Mouse (Mus musculus) cerebellum, adult 11 months (tissue): ENCODE results near the gene Stk10.

Experiments
- DNase-seq: peaks from one replicate; pipeline ENCODE4 v3.0.0; 2022

Stk10 gene

GRCm38 (mm10) chr11:32642249-32642876, 109.3 kb downstream of the Stk10 start, which contains the start of gene Fbxw11:
Gene Fbxw11 (plus strand): TSS chr11:32642724.
- peak; percentile 95 for DNase-seq

- peak; percentile 66 for DNase-seq
These were observed 110.1 kb downstream of the Stk10 start for GRCm38 (mm10) chr11:32642899-32643886.

DNA sequence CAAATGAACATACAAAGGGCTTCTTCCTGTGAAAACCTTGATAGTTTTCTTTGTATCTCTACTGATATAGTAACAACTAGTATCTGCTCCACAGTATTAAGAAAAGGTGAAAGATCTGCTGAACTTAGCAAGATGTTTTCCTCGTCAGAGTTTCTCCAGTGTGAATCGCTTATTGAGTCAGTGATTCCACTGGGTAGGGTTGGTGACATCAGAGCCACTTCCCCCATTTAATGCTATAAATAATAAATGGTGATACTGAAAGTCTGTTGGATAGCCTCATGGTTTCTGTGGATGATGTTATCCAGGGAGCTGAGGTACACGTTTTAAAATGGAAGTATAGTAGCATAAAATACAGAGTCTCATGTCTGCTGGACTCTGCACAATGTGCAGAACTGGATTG, 110.9 kb downstream of the Stk10 start:
- no peak for DNase-seq

GRCm38 (mm10) chr11:32647265-32647664, 114.2 kb downstream of the Stk10 start:
- DNase-seq = no peak

GRCm38 (mm10) chr11:32650236-32650749, 117.2 kb downstream of the Stk10 start:
- DNase-seq = no peak

GRCm38 (mm10) chr11:32650893-32651590, 117.9 kb downstream of the Stk10 start:
- DNase-seq = no peak

DNA sequence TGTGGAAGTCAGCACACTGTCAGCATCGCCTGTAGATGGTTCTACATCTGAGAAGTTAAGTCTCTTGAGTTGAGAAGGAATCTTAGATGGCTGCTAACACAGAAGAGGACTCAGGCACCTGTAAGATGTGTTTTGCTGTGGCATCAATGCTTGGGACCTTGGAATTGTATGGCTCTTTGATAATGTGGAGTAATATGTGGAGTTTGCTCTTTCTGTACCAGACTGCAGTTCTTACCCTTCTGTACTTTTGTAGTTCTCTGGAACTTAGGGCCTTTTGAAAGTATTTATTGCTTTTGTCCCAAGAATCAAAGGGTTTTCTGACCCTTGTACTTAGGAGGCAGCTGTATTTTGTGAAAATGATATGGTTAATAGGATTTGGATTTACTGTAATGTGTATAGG, 118.6 kb downstream of the Stk10 start:
- no peak for DNase-seq

DNA sequence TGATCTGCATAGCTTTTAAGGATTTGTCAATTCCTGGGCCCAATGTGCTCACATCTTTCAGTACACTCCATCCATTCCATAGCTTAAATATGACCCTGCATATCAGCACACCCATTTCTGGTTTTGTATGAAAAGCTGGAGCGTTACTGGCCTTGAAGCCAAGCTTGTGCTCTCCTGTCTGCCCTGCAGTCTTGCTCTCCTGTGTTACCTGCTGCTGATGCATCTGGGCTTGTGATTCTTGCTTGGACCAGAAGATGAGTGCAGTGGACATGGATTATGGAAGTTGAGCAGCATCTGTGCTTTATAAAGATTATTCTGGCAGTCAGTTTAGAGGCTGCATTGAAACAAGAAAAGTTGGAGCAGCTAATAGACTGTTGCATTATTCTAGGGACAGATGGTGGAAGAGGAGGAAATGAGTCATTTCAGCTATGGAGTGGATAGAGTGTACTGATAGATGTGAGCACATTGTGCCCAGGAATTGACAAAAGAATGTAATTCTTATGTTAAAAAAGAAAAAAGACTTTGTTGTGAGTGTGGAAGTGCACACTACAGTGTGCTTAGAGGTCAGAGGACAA, 129.1 kb downstream of the Stk10 start:
- DNase-seq = no peak

DNA sequence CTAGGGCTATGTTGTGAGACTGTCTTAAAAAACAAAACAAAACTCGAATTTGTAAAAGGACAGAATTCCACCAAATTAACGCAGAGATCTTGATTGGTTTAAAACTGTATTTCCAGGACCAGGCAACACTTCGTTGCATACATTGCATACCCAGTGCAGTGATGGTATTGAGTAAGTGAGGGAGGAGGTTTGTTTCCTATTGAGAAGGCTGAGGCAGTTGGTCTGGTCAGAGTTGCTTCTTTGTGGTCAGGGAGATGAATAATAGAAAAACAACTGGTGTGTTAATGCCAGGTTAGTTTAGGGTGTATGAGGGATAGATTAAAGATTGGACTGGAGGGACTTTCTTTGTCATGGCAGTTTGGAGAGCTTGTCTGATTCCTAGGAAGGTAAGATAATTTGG, 132.5 kb downstream of the Stk10 start:
- no peak for DNase-seq

GRCm38 (mm10) chr11:32666983-32667382, 133.9 kb downstream of the Stk10 start:
- peak; percentile 60 for DNase-seq

- DNase-seq = no peak
These were observed 138.4 kb downstream of the Stk10 start for GRCm38 (mm10) chr11:32671480-32671879.
